Comparison of ENCODE assay signal across 8 mouse cellular contexts in the genomic region with DNA sequence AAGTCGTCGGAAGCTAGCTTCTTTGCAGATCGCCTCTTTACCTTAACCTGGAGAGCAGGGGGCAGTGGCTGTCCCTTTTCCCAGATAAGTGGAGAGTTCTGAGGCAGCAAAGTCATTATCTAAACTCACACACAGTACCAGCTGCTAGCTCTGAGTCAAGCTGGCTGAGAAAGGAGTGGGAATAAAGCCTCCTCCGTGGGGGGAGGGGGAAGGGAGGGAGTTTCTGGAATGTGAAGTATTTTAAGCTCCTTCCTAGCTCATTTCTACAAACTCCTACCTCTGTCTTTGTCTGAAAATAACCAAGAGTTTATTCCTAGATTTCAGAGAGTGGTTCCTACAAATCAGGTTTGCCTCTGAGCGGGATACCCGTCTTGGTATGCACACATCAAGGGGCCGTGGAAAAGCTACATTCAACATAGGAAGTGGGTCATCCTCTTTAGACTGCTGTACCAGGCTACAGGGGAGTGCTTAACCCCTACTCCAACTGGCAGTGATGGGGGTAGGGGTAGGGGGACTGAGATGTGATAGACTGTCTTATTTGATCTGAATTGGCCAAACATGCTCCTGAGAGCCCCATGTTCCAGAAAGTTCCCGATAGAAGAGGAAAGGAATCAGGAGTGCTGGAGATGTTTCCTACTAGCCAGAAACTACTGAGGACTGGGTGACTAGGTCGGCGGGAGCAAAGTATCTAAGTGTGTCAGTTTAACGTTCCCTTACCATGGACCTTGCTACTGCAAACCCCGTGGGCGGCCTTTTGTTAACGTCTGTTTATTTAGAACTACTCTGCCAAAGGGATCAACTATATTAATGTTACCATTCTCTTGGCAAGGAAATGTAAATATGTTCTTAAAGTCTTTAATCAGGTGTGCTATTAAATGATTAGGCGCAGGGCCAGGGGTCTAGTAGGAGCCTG. TPM values are rescaled to one million over a fixed set of nuclear protein-coding genes. Genes with fewer than 3 reads are reported as not detected.
DNase-seq lines count a peak whose midpoint lies in the region; ATAC-seq and TF ChIP-seq lines count a peak whose summit lies in the region.

No protein-coding gene starts in this region.

- 19% methylated on average over 15 of the region's 15 CpGs for WGBS in intestine, embryonic 14.5 days
- 29% methylated on average over 15 of the region's 15 CpGs for WGBS in intestine, postnatal 0 days
- 35% methylated on average over 15 of the region's 15 CpGs for WGBS in olfactory bulb, adult 2 months

- no peaks in the 10 kb centered on the region for H3K9me3 ChIP-seq in intestine, embryonic 14.5 days (ENCODE audit: control insufficient read depth, low read length)
- H3K9me3 ChIP-seq in intestine, postnatal 0 days (ENCODE audit: control insufficient read depth) = no peaks in the 10 kb centered on the region

- peak; percentile 48; the same call in 1 of the 2 replicates for ATAC-seq in intestine, embryonic 14.5 days (replicated peaks; ENCODE audit: low FRiP score, low TSS enrichment, low read depth)
- no peak for ATAC-seq in intestine, postnatal 0 days

- 0 out of 2 replicates have a peak overlapping the region, but pooled peaks have one; percentile 12 for H3K4me2 ChIP-seq in intestine, embryonic 14.5 days (ENCODE audit: low read length)
- no peak overlapping the region for H3K4me2 ChIP-seq in intestine, postnatal 0 days (replicated peaks; ENCODE audit: low read depth)

- H3K9ac ChIP-seq in intestine, embryonic 14.5 days (ENCODE audit: low read length) = no peak overlapping the region
- H3K9ac ChIP-seq in intestine, postnatal 0 days (ENCODE audit: low read depth, low read length) = no peak overlapping the region

- no peak for DNase-seq in intestine, embryonic 14.5 days (ENCODE audit: low spot score)
- DNase-seq in brain, embryonic 14.5 days (ENCODE audit: low read depth) = peak; percentile 59
- peak; percentile 86 to 87 for DNase-seq in left cerebral cortex, adult 18-20 months (ENCODE audit: low spot score in 2 of 2)
- no peak for DNase-seq in cerebellum, postnatal 36 days
- no peak for DNase-seq in heart, postnatal 4 days
- DNase-seq in cerebellum, adult 18-20 months = no peak

- peak overlapping the region; percentile 29 for H3K27ac ChIP-seq in intestine, embryonic 14.5 days (ENCODE audit: low read depth)
- H3K27ac ChIP-seq in intestine, postnatal 0 days (ENCODE audit: low read depth, low read length) = no peak overlapping the region
- H3K27ac ChIP-seq in olfactory bulb, adult 2 months (ENCODE audit: insufficient read depth, low read depth, low read length) = peak overlapping the region; percentile 48; the same call in 1 of the 2 replicates

- TF ChIP-seq CTCF in intestine, postnatal 0 days (IDR thresholded peaks at IDR 0.05; ENCODE audit: low read depth) = no peak
- TF ChIP-seq CTCF in brain, embryonic 14.5 days (IDR thresholded peaks at IDR 0.05; ENCODE audit: borderline replicate concordance, extremely low read depth, insufficient read depth, insufficient read length) = no peak
- TF ChIP-seq CTCF in olfactory bulb, adult 2 months (IDR thresholded peaks at IDR 0.05; ENCODE audit: insufficient read depth, low read depth, low read length) = no peak

- H3K4me1 ChIP-seq in intestine, embryonic 14.5 days (replicated peaks; ENCODE audit: control insufficient read depth, insufficient read depth, low read length) = peaks cover 11% of the 10 kb centered on the region
- no peaks in the 10 kb centered on the region for H3K4me1 ChIP-seq in intestine, postnatal 0 days (replicated peaks; ENCODE audit: control insufficient read depth, insufficient read depth, low read length)
- H3K4me1 ChIP-seq in olfactory bulb, adult 2 months (ENCODE audit: control insufficient read depth, insufficient read depth, low read length) = peaks cover 3% of the 10 kb centered on the region; the same call in 1 of the 2 replicates

- no peak overlapping the region for H3K4me3 ChIP-seq in intestine, embryonic 14.5 days (ENCODE audit: low read depth, low read length)
- no peak overlapping the region for H3K4me3 ChIP-seq in intestine, postnatal 0 days (ENCODE audit: low read depth, low read length)
- no peak overlapping the region for H3K4me3 ChIP-seq in olfactory bulb, adult 2 months (ENCODE audit: insufficient read depth, low read depth, low read length)

- no peaks in the 10 kb centered on the region for H3K27me3 ChIP-seq in intestine, embryonic 14.5 days (replicated peaks; ENCODE audit: control insufficient read depth, insufficient read depth, low read length)
- H3K27me3 ChIP-seq in intestine, postnatal 0 days (replicated peaks; ENCODE audit: control insufficient read depth, insufficient read depth, low read length) = no peaks in the 10 kb centered on the region

- TF ChIP-seq POLR2A in brain, embryonic 14.5 days (IDR thresholded peaks at IDR 0.05; ENCODE audit: borderline replicate concordance, extremely low read depth, insufficient read depth, insufficient read length, poor library complexity, severe bottlenecking) = no peak
- no peak for TF ChIP-seq POLR2A in olfactory bulb, adult 2 months (IDR thresholded peaks at IDR 0.05; ENCODE audit: insufficient read depth, low read depth, low read length)

- H3K36me3 ChIP-seq in intestine, embryonic 14.5 days (ENCODE audit: control insufficient read depth, insufficient read depth, low read length) = peaks cover 10% of the 10 kb centered on the region
- no peaks in the 10 kb centered on the region for H3K36me3 ChIP-seq in intestine, postnatal 0 days (ENCODE audit: control insufficient read depth, insufficient read depth)

RNA-seq across cellular contexts. Expression of a gene that starts 9.9 kb away (rescaled TPM):
- 14.0 and 15.1 TPM in 2 replicates for polyA plus RNA-seq in intestine, embryonic 14.5 days (2014; fragmentation: Nextera tagmentation; extraction: Ambion mirVana)
- 2.5 and 2.9 TPM in 2 replicates for polyA plus RNA-seq in intestine, postnatal 0 days (2015; fragmentation: Nextera tagmentation; extraction: Ambion mirVana)
- 85.4 and 95.3 TPM in 2 replicates for polyA plus RNA-seq in brain, embryonic 14.5 days (2012; rRNA removed)
- total RNA-seq in left cerebral cortex, adult 18-20 months (2021) = 1 to 10 TPM; 7.3 to 9.9 TPM
- not detected in 2 replicates for polyA plus RNA-seq in olfactory bulb, adult 2 months (2012; ENCODE audit: insufficient read depth, insufficient read length, low replicate concordance, missing spikeins)
- total RNA-seq in heart, postnatal 4 days (2021) = under 1 TPM; 0.14 to 0.29 TPM

RNA-seq across cellular contexts. Expression of a gene that starts 11.1 kb away (rescaled TPM):
- 17.8 and 18.0 TPM in 2 replicates for polyA plus RNA-seq in intestine, embryonic 14.5 days (2014; fragmentation: Nextera tagmentation; extraction: Ambion mirVana)
- 5.6 and 5.8 TPM in 2 replicates for polyA plus RNA-seq in intestine, postnatal 0 days (2015; fragmentation: Nextera tagmentation; extraction: Ambion mirVana)
- 19.5 and 20.4 TPM in 2 replicates for polyA plus RNA-seq in brain, embryonic 14.5 days (2012; rRNA removed)
- total RNA-seq in left cerebral cortex, adult 18-20 months (2021) = 10 to 100 TPM; 18.0 to 18.2 TPM
- polyA plus RNA-seq in olfactory bulb, adult 2 months (2012; ENCODE audit: insufficient read depth, insufficient read length, low replicate concordance, missing spikeins) = not detected in 2 replicates
- total RNA-seq in heart, postnatal 4 days (2021) = 1 to 10 TPM; 8.9 to 9.5 TPM

RNA-seq across cellular contexts. Expression of a gene that starts 44.3 kb away (rescaled TPM):
- 2.1 TPM in 2 replicates for polyA plus RNA-seq in intestine, embryonic 14.5 days (2014; fragmentation: Nextera tagmentation; extraction: Ambion mirVana)
- polyA plus RNA-seq in intestine, postnatal 0 days (2015; fragmentation: Nextera tagmentation; extraction: Ambion mirVana) = 189 and 247 TPM in 2 replicates
- 44.7 and 51.8 TPM in 2 replicates for polyA plus RNA-seq in brain, embryonic 14.5 days (2012; rRNA removed)
- total RNA-seq in left cerebral cortex, adult 18-20 months (2021) = 10 to 100 TPM; 19.2 to 21.4 TPM
- polyA plus RNA-seq in olfactory bulb, adult 2 months (2012; ENCODE audit: insufficient read depth, insufficient read length, low replicate concordance, missing spikeins) = not detected in 2 replicates
- under 1 TPM; 0.14 to 0.20 TPM for total RNA-seq in heart, postnatal 4 days (2021)

Comparison
In these comparisons a context has a peak if more than half of its experiments do, and no peak if none do; other contexts are left out.
1. DNase-seq: peak in brain, embryonic 14.5 days (single experiment) and left cerebral cortex, adult 18-20 months (2 of 2); none in intestine, embryonic 14.5 days (single experiment), cerebellum, postnatal 36 days (0 of 2), heart, postnatal 4 days (single experiment) and cerebellum, adult 18-20 months (0 of 2).